ENCODE assay signal across 10 mouse cellular contexts in the genomic region with DNA sequence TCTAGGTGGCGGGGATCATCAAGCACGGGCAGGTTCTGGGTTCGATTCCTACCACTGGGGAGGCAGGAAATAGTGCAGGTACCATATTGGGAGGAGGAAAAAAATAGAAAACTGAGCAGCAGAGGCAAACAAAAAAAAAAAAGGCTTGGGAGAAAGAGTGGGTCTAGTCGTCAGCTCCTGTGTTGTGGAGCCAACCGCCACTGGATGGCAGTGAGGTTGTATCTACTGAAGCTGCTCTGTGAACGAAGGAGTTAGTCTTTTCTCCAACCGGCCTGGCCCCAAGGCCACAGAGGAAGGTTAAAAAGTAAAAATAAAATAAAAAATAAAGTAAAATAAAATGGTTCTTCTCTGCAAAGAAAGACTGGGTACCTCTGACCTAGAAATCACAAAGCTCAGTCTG. TPM values are rescaled to one million over a fixed set of nuclear protein-coding genes. Genes with fewer than 3 reads are reported as not detected.
DNase-seq lines count a peak whose midpoint lies in the region; ATAC-seq lines count a peak whose summit lies in the region.
"Had no signal": no experiment of that assay in that cellular context is flagged by ENCODE, and none has a peak within 500 bp of the region (broad histone marks: within the 10 kb centered on the region; RNA-seq: fewer than 3 reads in every experiment).

No protein-coding gene starts in this region.

- H3K4me3 ChIP-seq in heart, embryonic 15.5 days, result no peak overlapping the region
- H3K4me3 ChIP-seq in embryonic facial prominence, embryonic 12.5 days, result no peak overlapping the region
- no peak overlapping the region for H3K4me3 ChIP-seq in limb, embryonic 15.5 days
- H3K4me3 ChIP-seq: hindbrain, embryonic 15.5 days; neural tube, embryonic 12.5 days had no signal

- intact Hi-C loops in heart, postnatal 25 days (cut with DNase I), result no loop called here

- H3K27me3 ChIP-seq in heart, embryonic 15.5 days, result no peaks in the 10 kb centered on the region
- no peaks in the 10 kb centered on the region for H3K27me3 ChIP-seq in embryonic facial prominence, embryonic 12.5 days
- H3K27me3 ChIP-seq in limb, embryonic 15.5 days, result no peaks in the 10 kb centered on the region
- H3K27me3 ChIP-seq: hindbrain, embryonic 15.5 days; neural tube, embryonic 12.5 days had no signal

- no peak overlapping the region for H3K9ac ChIP-seq in heart, embryonic 15.5 days
- H3K9ac ChIP-seq in embryonic facial prominence, embryonic 12.5 days, result no peak overlapping the region
- no peak overlapping the region for H3K9ac ChIP-seq in limb, embryonic 15.5 days
- H3K9ac ChIP-seq: hindbrain, embryonic 15.5 days; neural tube, embryonic 12.5 days had no signal

- 65% methylated on average over 7 of the region's 7 CpGs for WGBS in heart, embryonic 15.5 days
- 55% methylated on average over 7 of the region's 7 CpGs for WGBS in embryonic facial prominence, embryonic 12.5 days
- WGBS in limb, embryonic 15.5 days, result 57% methylated on average over 7 of the region's 7 CpGs

- 0 out of 2 replicates have a peak overlapping the region, but pooled peaks have one; percentile 30 for H3K27ac ChIP-seq in heart, embryonic 15.5 days
- H3K27ac ChIP-seq in embryonic facial prominence, embryonic 12.5 days, result 0 out of 2 replicates have a peak overlapping the region, but pooled peaks have one; percentile 36
- peak overlapping the region; percentile 57; the same call in 1 of the 2 replicates for H3K27ac ChIP-seq in limb, embryonic 15.5 days
- H3K27ac ChIP-seq: hindbrain, embryonic 15.5 days; neural tube, embryonic 12.5 days had no signal

- DNase-seq in heart, postnatal 25 days (ENCODE audit: low spot score), result no peak
- DNase-seq in ovary, postnatal 36 days (ENCODE audit: low spot score), result peak; percentile 61
- no peak for DNase-seq in ovary, postnatal 14 days (ENCODE audit: low spot score)
- no peak for DNase-seq in urinary bladder, postnatal 25 days (ENCODE audit: low spot score)

- H3K4me2 ChIP-seq in heart, embryonic 15.5 days, result no peak overlapping the region
- H3K4me2 ChIP-seq in embryonic facial prominence, embryonic 12.5 days (replicated peaks), result no peak overlapping the region
- H3K4me2 ChIP-seq in limb, embryonic 15.5 days, result no peak overlapping the region
- H3K4me2 ChIP-seq: hindbrain, embryonic 15.5 days; neural tube, embryonic 12.5 days had no signal

- 0 out of 2 replicates have a peak, but pooled peaks have one; percentile 48 for ATAC-seq in heart, embryonic 15.5 days (replicated peaks; ENCODE audit: insufficient number of reproducible peaks, insufficient read depth, low FRiP score, low read depth)
- ATAC-seq in embryonic facial prominence, embryonic 12.5 days (ENCODE audit: insufficient number of reproducible peaks, insufficient read depth, low FRiP score, low TSS enrichment), result no peak
- no peak for ATAC-seq in limb, embryonic 15.5 days (ENCODE audit: insufficient number of reproducible peaks, low FRiP score, low TSS enrichment, low read depth)
- ATAC-seq in granulocyte monocyte progenitor cell, adult 5-6 weeks (replicated peaks; ENCODE audit: poor library complexity, severe bottlenecking), result no peak

- H3K9me3 ChIP-seq in heart, embryonic 15.5 days (replicated peaks), result no peaks in the 10 kb centered on the region
- H3K9me3 ChIP-seq in embryonic facial prominence, embryonic 12.5 days, result no peaks in the 10 kb centered on the region
- H3K9me3 ChIP-seq in limb, embryonic 15.5 days, result no peaks in the 10 kb centered on the region
- H3K9me3 ChIP-seq: hindbrain, embryonic 15.5 days; neural tube, embryonic 12.5 days had no signal

- H3K4me1 ChIP-seq in heart, embryonic 15.5 days (replicated peaks), result peaks cover 26% of the 10 kb centered on the region
- H3K4me1 ChIP-seq in embryonic facial prominence, embryonic 12.5 days, result peaks cover 43% of the 10 kb centered on the region
- peaks cover 55% of the 10 kb centered on the region for H3K4me1 ChIP-seq in limb, embryonic 15.5 days

- H3K36me3 ChIP-seq in heart, embryonic 15.5 days, result no peaks in the 10 kb centered on the region
- H3K36me3 ChIP-seq in embryonic facial prominence, embryonic 12.5 days, result no peaks in the 10 kb centered on the region
- no peaks in the 10 kb centered on the region for H3K36me3 ChIP-seq in limb, embryonic 15.5 days
- H3K36me3 ChIP-seq: hindbrain, embryonic 15.5 days; neural tube, embryonic 12.5 days had no signal

RNA-seq across cellular contexts. Expression of a gene that starts 39.2 kb away (rescaled TPM):
- 20.2 and 23.8 TPM in 2 replicates for polyA plus RNA-seq in heart, embryonic 15.5 days (2015; fragmentation: Nextera tagmentation; extraction: Ambion mirVana)
- 100 to 1,000 TPM in 1 of 2 experiments, 10 to 100 TPM in 1; 93.6 to 111 TPM for total RNA-seq in heart, postnatal 25 days (2021)
- 36.1 and 36.5 TPM in 2 replicates for polyA plus RNA-seq in embryonic facial prominence, embryonic 12.5 days (2016; fragmentation: Nextera tagmentation; extraction: Ambion mirVana)
- polyA plus RNA-seq in limb, embryonic 15.5 days (2015; fragmentation: Nextera tagmentation; extraction: Ambion mirVana), result 46.2 and 48.9 TPM in 2 replicates
- 62.1 and 70.9 TPM in 2 replicates for total RNA-seq in granulocyte monocyte progenitor cell, adult 5-6 weeks (2014; fragmentation: Nextera tagmentation)
- total RNA-seq in granulocyte monocyte progenitor cell, adult 5-6 weeks (2017), result 84.2 and 102 TPM in 2 replicates
